Mouse (Mus musculus): Measurements from ENCODE around the gene Pcp4.

DNA sequence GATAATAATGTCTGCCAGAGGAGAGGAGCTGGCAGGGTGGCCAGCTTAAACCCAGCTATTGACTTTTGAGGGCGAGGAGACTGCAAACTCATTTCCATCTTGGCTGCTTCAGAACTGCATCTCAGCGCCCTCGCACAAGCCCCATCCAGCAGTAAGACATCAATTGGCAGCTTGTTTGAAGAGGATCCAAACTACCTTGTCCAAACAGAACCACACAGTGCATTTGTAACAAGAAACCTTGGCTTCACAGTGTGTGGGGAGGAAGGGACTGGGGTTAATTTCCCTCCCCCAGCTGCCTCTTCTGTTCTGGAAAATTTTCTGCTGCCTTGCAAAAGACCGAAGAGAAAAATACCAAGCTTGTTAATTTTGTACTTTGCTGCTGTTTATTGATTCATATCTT is 71.7 kb downstream of the Pcp4 start:
- TF ChIP-seq CTCF (IDR thresholded peaks at IDR 0.05; ENCODE audit: control insufficient read depth, insufficient read depth, insufficient read length) (no peak), MAX (IDR thresholded peaks at IDR 0.05) (no peak), USF1 (IDR thresholded peaks at IDR 0.05; ENCODE audit: low read depth) (no peak), MYOD1 (IDR thresholded peaks at IDR 0.05; ENCODE audit: control insufficient read depth, insufficient read length, low read depth) (no peak), CEBPB (IDR thresholded peaks at IDR 0.05; ENCODE audit: low read depth) (no peak), MYOG (IDR thresholded peaks at IDR 0.05; ENCODE audit: control insufficient read depth, extremely low read depth, insufficient read length) (no peak), FOSL1 (IDR thresholded peaks at IDR 0.05; ENCODE audit: insufficient read depth, low read length, poor library complexity, severe bottlenecking) (no peak)
